Mouse (Mus musculus) kidney, postnatal 36 days (tissue): ENCODE measurements around the gene Washc4.
A peak's percentile ranks its signal among the peaks of the same experiment; 100 is the strongest.

Experiments
- DNase-seq, 2 experiments: peaks; one replicate each; pipeline ENCODE4 v3.0.0; 2021 to 2022; ENCODE audit warnings: mixed read lengths in 2 of 2

Washc4 gene

DNA sequence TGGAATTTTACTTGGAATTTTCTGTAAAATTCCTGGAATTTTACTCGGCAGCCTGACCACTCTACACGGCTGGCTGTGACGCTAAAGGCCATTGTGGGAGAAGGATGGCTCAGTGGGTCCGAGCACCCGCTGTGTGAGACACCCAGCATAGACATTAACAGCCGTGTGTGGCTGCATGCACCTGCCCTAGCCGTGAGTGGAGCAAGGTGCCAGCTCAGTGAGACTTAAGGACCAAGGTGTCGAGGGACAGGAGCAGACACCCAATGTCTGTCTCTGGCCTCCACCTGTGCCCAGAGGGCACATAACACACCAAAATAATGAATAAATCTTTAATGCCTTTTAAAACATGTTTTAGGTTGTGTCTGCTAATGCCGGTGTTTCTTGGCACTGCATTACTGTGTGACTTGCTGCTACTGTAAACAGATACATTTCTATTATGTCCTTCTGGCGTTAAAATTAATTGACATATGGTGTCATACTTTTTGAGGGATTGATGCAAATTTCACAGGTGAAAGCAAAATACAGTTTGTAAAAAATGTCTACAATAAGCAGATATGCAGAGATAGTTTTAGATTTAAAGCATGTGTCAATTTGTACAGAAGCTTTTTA lies 60.5 kb downstream of the Washc4 start:
- no peak for DNase-seq

DNA sequence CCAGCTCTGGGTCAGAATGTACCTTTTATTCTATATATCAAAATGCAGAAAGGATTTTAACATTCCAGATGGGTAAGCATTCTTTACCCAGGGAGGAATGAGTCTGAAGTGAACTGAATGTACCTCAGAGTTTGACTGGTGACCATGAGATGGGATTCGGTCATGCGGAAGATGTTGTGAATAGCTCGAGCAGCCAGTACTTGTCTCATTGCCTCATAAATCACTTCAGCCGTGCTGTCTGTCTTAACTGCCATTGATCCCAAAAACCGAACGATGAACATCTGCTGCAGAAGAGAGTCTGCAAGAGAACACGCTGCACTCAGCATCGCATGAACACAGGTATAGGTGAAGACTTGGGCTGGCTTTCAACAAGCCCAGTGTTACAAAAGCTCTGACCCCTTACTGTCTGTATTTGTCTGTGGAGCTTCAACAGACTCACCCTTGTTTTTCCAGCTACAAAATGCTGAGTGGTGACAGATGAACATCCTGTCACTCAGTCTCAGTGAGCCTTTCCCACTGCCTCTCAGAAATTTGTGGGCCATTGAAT lies 62.2 kb downstream of the Washc4 start:
- DNase-seq: no peak

- DNase-seq: no peak
These were observed 63.6 kb downstream of the Washc4 start for GRCm38 (mm10) chr10:83607111-83607510.

DNA sequence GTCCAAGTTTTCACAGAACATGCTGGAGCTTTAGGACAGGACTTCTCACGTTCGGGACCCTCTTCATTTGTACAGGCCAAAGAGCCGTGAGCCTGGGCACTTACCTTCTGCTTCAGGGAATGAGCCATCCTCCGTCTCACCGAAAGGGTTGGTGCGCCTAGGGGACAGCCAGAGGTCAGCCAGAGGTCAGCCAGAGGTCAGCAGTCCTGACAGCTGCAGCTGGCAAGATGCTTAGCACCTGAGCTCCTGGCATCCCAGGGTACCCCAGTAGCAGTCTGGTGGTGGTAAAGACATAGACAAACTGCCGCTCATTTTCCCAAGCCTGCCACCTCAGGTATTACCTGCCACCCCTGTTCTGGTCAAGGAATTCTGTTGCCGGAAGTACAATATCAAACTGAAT lies 65.0 kb downstream of the Washc4 start:
- DNase-seq: no peak

- DNase-seq: no peak
These were observed 67.0 kb downstream of the Washc4 start for GRCm38 (mm10) chr10:83610518-83610917.

- DNase-seq: no peak
These were observed 68.3 kb downstream of the Washc4 start for GRCm38 (mm10) chr10:83611863-83612262.

DNA sequence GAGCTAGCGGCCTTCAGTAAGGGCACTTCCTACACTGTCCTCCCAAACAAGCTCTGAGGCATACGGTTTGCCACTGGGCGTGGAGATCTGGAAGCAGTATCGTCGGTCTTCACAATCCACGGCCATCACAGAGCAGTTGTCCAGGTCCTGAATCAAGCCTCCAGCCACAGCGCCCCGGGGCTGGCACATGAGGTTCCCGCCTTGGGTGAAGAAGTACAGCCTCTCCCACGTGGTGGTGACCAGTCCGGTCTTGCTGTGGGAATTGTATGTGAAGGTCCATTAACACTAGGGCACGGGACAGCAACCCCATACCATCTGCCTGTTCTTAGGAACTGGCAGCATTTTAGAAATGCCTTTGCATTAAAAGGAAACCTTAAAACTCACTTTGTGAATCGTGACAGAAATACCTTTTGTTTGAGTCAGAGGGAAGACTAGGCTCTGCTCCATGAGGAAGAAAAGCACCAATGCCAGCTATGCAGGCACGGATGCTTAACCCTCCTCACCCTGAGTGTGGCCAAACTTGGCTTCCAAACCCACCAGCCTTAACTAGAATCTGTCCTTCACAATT lies 69.2 kb downstream of the Washc4 start:
- DNase-seq: no peak

DNA sequence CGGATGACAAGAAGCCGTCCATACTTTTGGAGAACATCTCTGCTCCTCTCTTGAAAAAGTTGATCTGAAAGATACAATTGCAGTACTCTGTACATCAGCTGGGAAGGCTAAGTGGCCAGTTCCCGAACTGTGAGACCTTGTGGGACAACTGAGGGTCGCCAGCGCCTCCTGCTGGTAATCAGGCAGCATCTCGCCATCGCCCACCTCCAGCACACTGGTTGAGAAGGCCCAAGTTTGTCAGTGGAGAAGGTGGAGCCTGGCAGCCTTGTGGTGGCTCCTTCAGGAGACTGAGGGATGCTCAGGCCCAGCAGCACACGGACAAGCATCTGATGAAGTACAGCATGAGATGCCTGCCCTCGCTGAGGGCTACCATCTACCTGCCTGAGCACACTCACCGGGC lies 73.8 kb downstream of the Washc4 start:
- DNase-seq: peak; percentile 16 to 59

GRCm38 (mm10) chr10:83618819-83619440 lies 75.4 kb downstream of the Washc4 start:
- DNase-seq: peak in 1 of 2 experiments; percentile 28

DNA sequence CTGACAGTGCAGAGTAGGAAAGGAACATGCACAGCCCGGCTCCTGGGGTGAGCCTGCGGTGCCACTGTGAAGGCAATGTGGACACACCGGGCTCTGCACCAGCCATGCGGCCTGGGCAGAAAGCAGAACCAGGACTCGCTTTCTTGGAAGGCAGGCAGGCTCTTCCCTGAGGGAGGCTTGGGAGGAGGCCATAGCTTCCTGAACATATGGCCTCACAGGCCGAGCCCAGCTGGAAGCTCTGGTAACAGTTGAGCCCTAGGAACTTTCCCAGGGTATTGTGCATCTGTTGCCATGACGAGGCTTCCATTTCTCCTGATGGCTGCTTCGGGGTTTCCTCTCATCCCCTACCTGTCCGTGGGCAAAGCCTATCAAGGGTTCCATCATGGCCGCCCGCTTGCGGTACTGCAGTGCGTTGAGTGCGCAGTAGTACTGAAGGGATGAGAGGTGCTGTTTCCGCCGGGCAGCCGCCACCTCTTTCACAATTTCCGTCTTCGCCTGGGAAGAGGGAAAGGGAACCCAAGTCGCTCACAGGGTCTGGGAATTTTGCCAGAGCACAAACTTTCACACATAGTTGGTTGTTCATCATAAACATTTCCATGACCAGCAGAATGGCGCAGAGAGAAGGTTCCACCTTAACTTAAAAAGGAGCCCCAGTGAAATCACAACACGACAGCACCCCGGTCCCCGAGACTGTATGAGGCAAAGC lies 77.0 kb downstream of the Washc4 start:
- DNase-seq: no peak

- DNase-seq: no peak
These were observed 80.5 kb downstream of the Washc4 start for GRCm38 (mm10) chr10:83624065-83624464.

DNA sequence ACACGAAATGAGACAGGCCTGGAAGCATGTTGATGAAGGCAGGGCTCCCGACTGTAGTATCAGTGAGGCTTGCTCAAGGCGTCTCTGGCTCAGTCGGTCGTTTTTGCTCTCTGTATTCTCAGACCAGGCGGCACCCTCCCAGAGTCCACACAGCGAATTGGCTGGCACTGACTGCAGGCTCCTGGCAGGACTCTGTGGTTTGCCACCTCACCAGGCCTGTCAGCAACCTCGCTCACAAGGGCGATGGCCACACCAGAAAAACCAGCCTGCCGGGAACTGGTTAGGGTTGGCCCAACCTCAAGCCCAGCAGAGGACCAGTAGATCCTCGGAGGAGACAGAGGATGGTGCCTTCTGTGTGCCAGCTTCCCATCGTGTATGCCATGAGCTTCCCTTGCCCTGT lies 81.3 kb downstream of the Washc4 start:
- no peak for DNase-seq

- no peak for DNase-seq
These were observed 83.6 kb downstream of the Washc4 start for GRCm38 (mm10) chr10:83627113-83627687.

- DNase-seq: no peak
These were observed 84.7 kb downstream of the Washc4 start for GRCm38 (mm10) chr10:83628241-83628640.

GRCm38 (mm10) chr10:83629190-83629781 lies 85.7 kb downstream of the Washc4 start:
- no peak for DNase-seq

DNA sequence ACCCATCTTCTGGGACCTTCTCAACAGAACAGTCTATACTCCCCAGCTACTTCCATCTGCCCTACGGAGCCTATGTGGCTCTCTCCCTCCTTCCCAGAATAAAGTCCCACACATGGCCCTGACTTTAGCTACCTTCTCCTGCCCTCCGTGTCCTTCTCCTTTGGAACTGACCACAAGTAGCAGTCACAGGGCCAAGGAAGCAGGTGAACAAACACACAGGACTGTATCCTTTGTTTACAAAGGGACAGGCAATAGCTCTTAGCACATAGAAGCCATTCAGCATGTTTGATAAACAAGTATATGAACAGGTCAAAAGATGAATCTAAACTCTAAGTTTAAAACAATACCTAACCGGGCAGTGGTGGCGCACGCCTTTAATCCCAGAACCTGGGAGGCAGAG lies 86.3 kb downstream of the Washc4 start:
- DNase-seq: no peak

DNA sequence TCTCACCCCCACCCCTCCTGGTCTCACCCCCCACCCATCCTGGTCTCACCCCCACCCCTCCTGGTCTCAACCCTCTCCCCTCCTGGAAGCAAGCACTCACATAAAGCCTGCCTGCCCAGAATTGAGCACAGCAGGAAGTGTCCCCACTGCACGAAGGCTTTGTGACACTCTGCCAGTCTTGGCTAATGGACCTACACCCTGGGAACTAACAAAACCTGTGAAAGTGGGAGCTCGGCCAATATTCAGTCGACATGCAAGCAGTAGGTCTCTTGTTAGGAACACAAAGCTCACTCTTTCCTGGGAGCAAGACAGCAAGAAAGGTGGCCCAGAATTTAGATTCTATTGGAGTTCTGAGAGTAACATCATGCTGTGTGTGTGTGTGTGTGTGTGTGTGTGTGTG lies 87.3 kb downstream of the Washc4 start:
- DNase-seq: no peak

GRCm38 (mm10) chr10:83631775-83632174 lies 88.2 kb downstream of the Washc4 start:
- DNase-seq: no peak

GRCm38 (mm10) chr10:83632806-83633374 lies 89.3 kb downstream of the Washc4 start:
- no peak for DNase-seq

DNA sequence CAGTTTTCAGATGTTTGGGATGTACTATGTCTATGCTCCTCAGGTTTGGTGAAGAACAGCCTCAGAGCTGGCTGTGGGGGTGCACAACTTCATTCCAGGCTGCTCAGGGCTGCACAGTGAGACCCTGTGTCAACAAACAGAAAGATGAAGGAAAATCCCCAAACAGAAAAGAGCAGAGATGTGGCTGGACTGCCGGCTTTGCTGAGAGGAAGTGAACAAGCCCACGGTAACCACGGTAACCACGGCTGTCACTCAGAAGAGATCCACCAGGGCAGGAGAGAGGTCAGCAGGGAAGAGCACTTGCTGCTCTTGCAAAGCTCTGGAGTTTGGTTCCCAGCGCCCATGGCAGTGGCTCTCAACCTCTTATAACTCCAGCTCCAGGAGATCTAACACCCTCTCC lies 90.9 kb downstream of the Washc4 start:
- DNase-seq: peak; percentile 42 to 59

GRCm38 (mm10) chr10:83636191-83636590 lies 92.6 kb downstream of the Washc4 start:
- no peak for DNase-seq

DNA sequence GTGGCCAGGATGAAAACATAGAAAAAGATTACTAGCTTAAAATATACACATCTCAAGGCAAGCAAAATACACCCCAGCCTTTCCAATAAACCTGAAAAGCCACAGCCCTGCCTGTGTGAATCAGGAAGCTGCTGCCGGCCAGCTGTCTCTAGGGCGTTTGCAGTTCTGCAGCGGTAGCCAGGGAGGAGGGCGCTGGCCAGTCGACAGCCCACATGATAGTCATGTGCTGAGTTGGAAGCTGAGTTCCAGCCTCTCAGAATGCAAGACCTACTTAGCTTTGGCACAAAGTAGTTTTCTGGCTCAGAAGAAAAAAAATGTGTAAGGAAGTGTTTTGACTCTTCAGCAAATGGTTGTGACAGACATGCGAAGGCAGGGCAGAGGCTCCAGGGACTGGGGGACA lies 93.7 kb downstream of the Washc4 start:
- peak; percentile 85 to 91 for DNase-seq
